Mouse (Mus musculus) kidney, embryonic 16.5 days (tissue): ENCODE measurements around the gene Camsap3. TPM values are rescaled to one million over a fixed set of nuclear protein-coding genes. Genes with fewer than 3 reads are reported as not detected.
A peak's percentile ranks its signal among the peaks of the same experiment; 100 is the strongest.
"Not testable (repeated sequence)": the region's sequence is repeated elsewhere in the genome, so short reads cannot be mapped to it uniquely, and the experiment has no call there.

ENCODE experiments used
- ATAC-seq: fragments of 200-750 bp; cut with Nextera tagmentation; 2 replicates; pipeline ENCODE4 v1.8.0; 2017; ENCODE audit warnings: moderate TSS enrichment; ENCODE audit not compliant: low FRiP score, low TSS enrichment
- H3K27ac ChIP-seq: fragments of 300-500 bp; sonication (generic); 2 replicates; pipeline ENCODE4 v1.5.1; 2014; ENCODE audit warnings: low read length
- H3K27me3 ChIP-seq: fragments of 300-500 bp; sonication (generic); 2 replicates; pipeline ENCODE4 v1.6.1; 2014; ENCODE audit warnings: low read length, control low read depth, mixed read lengths; ENCODE audit not compliant: insufficient read depth
- H3K36me3 ChIP-seq: fragments of 300-500 bp; sonication (generic); 2 replicates; pipeline ENCODE4 v1.6.1; 2014; ENCODE audit warnings: low read length, control low read depth, mixed read lengths; ENCODE audit not compliant: insufficient read depth
- H3K4me1 ChIP-seq: fragments of 300-500 bp; sonication (generic); 2 replicates; pipeline ENCODE4 v1.6.1; 2014; ENCODE audit warnings: low read length, control low read depth, mixed read lengths; ENCODE audit not compliant: insufficient read depth
- H3K4me2 ChIP-seq: fragments of 300-500 bp; sonication (generic); replicated peaks from 2 replicates; pipeline ENCODE4 v1.6.1; 2014; ENCODE audit warnings: low read depth, low read length
- H3K4me3 ChIP-seq: fragments of 300-500 bp; sonication (generic); 2 replicates; pipeline ENCODE4 v1.5.1; 2014; ENCODE audit warnings: mild to moderate bottlenecking, low read length
- H3K9ac ChIP-seq: fragments of 300-500 bp; sonication (generic); replicated peaks from 2 replicates; pipeline ENCODE4 v1.6.1; 2014; ENCODE audit warnings: low read length
- H3K9me3 ChIP-seq: fragments of 300-500 bp; sonication (generic); 2 replicates; pipeline ENCODE4 v1.6.1; 2016; ENCODE audit warnings: low read length, control low read depth
- WGBS: fragments of 180-500 bp; shearing (Covaris S2); extraction: QIAGEN DNeasy Blood & Tissue Kit; methylation state at CpG from one replicate; pipeline ENCODE4 v1.1.7; 2014; 5-methylcytosine and 5-hydroxymethylcytosine counted together
- polyA plus RNA-seq: library from polyadenylated mRNA; unstranded; fragments of >200 nt; fragmentation: Nextera tagmentation; extraction: Ambion mirVana; gene quantifications from 2 replicates; pipeline ENCODE4 v1.2.1, GENCODE M21; 2015

The Camsap3 gene
- polyA plus RNA-seq, 1 experiment from 2014 or later, result 13.7 TPM

DNA sequence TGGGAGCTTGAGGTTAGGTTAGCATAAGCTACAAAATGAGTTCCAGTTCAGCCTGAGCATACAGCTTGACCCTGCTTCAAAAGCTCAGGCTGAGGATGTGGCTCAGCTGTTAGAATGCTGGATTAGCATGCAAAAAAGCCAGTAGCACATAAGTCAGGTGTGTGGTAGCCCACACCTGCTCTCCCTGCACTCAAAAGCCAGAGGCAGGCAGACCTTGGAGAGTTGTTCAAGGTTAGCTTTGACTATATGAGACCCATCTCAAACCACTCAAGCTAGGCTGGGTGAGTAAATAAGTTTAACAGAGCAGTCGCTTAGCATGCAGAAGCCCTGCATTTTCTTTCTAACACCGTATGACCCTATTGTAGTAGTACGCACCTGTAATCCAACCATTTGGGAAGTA is 12.5 kb upstream of the Camsap3 start:
- Histone ChIP-seq H3K9ac (no peak overlapping the region), H3K4me3 (no peak overlapping the region), H3K4me1 (no peaks in the 10 kb centered on the region), H3K36me3 (no peaks in the 10 kb centered on the region), H3K27ac (no peak overlapping the region), H3K27me3 (no peaks in the 10 kb centered on the region), H3K4me2 (no peak overlapping the region), H3K9me3 (no peaks in the 10 kb centered on the region)
- 97% methylated on average over 3 of the region's 3 CpGs for WGBS
- ATAC-seq, result no peak

- Histone ChIP-seq H3K36me3 (no peaks in the 10 kb centered on the region), H3K9ac (no peak overlapping the region), H3K4me3 (no peak overlapping the region), H3K4me1 (no peaks in the 10 kb centered on the region), H3K27me3 (no peaks in the 10 kb centered on the region), H3K4me2 (no peak overlapping the region), H3K27ac (no peak overlapping the region), H3K9me3 (no peaks in the 10 kb centered on the region)
- 68% methylated on average over 15 of the region's 15 CpGs for WGBS
- ATAC-seq, result no peak
These were observed 10.7 kb upstream of the Camsap3 start for GRCm38 (mm10) chr8:3576211-3576960.

DNA sequence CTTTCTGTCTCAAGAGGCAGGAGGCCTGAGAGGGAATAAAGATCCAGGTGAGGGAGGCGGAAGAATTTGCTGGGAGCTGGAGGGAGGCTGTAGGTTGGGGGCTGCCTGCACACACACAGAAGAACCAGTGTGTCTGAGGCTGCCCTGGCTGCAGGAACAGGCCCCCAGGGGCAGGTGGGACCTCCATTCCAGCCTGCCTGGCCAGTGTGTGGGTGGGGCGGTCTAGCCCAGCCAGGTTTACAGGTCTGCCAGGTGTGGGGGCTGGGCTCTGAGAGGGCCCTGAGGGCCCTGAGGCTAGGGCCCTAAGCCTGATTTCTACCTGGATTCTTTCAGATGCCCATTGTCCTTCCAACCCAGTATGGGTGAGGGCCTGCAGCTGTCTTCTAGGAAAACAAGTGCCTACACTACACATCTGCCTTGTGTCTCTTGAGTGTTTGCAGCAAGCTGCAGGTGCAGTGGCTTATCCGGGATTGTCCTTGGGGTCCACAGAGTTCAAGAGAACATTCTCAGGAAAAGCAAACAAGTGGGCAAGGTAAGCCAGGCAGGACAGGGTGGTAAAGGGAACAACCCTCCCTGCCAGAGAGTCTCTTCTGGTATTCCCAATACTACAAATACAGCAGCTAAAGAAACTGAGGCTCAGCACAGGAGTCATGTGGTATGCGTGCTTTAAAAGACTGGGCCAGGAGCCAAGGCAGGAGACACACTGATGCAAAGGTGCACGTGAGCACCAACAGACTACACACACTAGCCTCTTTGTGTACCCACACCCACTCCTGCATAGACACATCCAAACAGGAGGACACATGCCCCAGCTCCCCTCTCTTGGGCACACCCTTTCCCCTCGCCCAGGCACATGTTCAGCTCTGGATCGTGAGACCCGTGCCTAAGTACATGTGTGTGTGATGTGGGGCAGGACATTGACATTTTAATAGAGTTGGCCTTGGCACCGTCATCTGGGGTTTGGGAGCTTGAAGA is 7.4 kb upstream of the Camsap3 start:
- no peaks in the 10 kb centered on the region for H3K9me3 ChIP-seq
- H3K27me3 ChIP-seq, result no peaks in the 10 kb centered on the region
- peak; percentile 72 for ATAC-seq
- H3K36me3 ChIP-seq, result no peaks in the 10 kb centered on the region
- no peak overlapping the region for H3K4me2 ChIP-seq
- no peak overlapping the region for H3K9ac ChIP-seq
- no peaks in the 10 kb centered on the region for H3K4me1 ChIP-seq
- WGBS, result 73% methylated on average over 9 of the region's 9 CpGs
- H3K27ac ChIP-seq, result no peak overlapping the region
- no peak overlapping the region for H3K4me3 ChIP-seq

GRCm38 (mm10) chr8:3581961-3582360 is 5.1 kb upstream of the Camsap3 start:
- WGBS, result 93% methylated on average over 1 of the region's 3 CpGs
- H3K4me2 ChIP-seq, H3K9me3 ChIP-seq, H3K9ac ChIP-seq, ATAC-seq, H3K27ac ChIP-seq, H3K27me3 ChIP-seq, H3K4me3 ChIP-seq, H3K36me3 ChIP-seq, H3K4me1 ChIP-seq: not testable (repeated sequence)

DNA sequence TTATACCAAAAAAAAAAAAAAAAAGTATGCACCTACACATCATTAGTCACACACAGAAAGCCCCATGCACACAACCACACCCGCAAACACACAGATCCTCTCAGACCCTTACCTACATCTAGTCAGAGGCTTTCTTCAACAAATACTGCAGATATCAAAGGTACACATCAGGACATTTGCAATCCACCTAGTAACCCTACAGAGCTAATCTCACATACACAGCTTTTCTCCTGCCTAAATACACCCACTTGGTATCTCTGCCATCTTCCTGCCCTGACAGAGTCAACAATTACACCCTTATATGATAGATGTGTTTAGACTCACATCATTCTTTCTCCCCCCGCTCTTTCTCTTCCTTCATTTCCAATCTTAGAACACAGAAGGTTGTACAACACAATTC is 641 bp upstream of the Camsap3 start:
- Histone ChIP-seq H3K4me1 (no peaks in the 10 kb centered on the region), H3K9me3 (no peaks in the 10 kb centered on the region), H3K9ac (no peak overlapping the region), H3K36me3 (no peaks in the 10 kb centered on the region), H3K27me3 (peaks cover 9% of the 10 kb centered on the region), H3K4me3 (no peak overlapping the region), H3K27ac (no peak overlapping the region), H3K4me2 (no peak overlapping the region)
- no peak for ATAC-seq
- 97% methylated on average over 2 of the region's 2 CpGs for WGBS

GRCm38 (mm10) chr8:3587391-3588257 is 531 bp downstream of the Camsap3 start:
- peak overlapping the region; percentile 86 for H3K4me2 ChIP-seq
- H3K27me3 ChIP-seq, result peaks cover 9% of the 10 kb centered on the region
- H3K4me3 ChIP-seq, result peak overlapping the region; percentile 83
- H3K9me3 ChIP-seq, result no peaks in the 10 kb centered on the region
- no peaks in the 10 kb centered on the region for H3K36me3 ChIP-seq
- peak; percentile 82 for ATAC-seq
- under 1% methylated on average over 74 of the region's 77 CpGs for WGBS
- H3K27ac ChIP-seq, result peak overlapping the region; percentile 83
- H3K9ac ChIP-seq, result peak overlapping the region; percentile 84
- no peaks in the 10 kb centered on the region for H3K4me1 ChIP-seq

- Histone ChIP-seq H3K4me1 (no peaks in the 10 kb centered on the region), H3K4me3 (peak overlapping the region; percentile 83), H3K27ac (peak overlapping the region; percentile 83), H3K27me3 (peaks cover 9% of the 10 kb centered on the region), H3K9ac (peak overlapping the region; percentile 84), H3K9me3 (no peaks in the 10 kb centered on the region), H3K36me3 (no peaks in the 10 kb centered on the region), H3K4me2 (peak overlapping the region; percentile 86)
- peak; percentile 64 for ATAC-seq
- WGBS, result 8% methylated on average over 11 of the region's 11 CpGs
These were observed 1.2 kb downstream of the Camsap3 start for GRCm38 (mm10) chr8:3588258-3588633.

DNA sequence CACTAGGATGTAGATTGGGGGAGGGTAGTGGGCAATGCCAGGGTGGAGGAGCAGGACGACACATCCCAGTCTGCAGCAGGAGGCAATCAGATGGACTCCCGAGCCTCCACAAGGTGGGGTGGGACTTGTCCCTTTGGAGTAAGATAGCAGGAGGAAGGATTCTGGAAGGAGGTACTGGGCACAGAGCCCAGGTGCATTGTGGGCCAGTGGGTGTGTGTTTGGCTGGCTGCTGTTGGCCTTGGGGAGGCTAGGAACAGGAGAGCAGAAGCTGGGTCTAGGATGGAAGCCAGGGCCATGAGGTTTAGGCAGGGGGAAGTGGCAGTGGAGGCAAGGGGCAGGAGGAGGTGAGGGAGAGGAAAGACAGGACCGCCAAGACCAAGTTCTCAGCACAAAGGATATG is 6.4 kb downstream of the Camsap3 start:
- no peak for ATAC-seq

DNA sequence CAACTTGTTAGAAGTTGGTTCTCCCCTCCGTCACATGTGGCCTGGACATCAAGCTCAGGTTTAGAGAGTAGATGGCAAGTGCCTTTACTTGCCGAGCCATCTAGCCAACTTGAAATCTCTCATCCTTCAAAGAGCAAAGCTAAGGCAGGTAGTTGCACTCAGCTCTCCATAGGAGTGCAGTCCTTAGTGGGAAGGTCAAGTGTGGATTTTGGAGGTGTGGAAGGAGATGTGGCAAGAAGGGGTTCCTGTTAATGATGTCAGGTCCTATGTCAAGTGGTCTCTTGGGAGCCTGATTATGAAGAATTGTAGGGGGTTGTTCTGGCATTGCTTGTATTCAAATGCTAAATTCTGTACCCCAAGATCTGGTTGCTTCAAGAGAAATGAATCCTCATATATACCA is 7.4 kb downstream of the Camsap3 start:
- WGBS, result 79% methylated on average over 2 of the region's 2 CpGs

More for the DNA sequence above, 6.4 kb downstream of the Camsap3 start:
- no peak overlapping the region for H3K27ac ChIP-seq
- H3K36me3 ChIP-seq, result peaks cover 6% of the 10 kb centered on the region; the same call in 1 of the 2 replicates
- no peaks in the 10 kb centered on the region for H3K27me3 ChIP-seq
- H3K4me2 ChIP-seq, result no peak overlapping the region
- no peak overlapping the region for H3K4me3 ChIP-seq
- no peak overlapping the region for H3K9ac ChIP-seq
- H3K4me1 ChIP-seq, result 0 out of 2 replicates have a peak, but pooled peaks cover 4% of the 10 kb centered on the region
- WGBS, result 72% methylated on average over 3 of the region's 3 CpGs
- no peaks in the 10 kb centered on the region for H3K9me3 ChIP-seq

More for the DNA sequence above, 7.4 kb downstream of the Camsap3 start:
- Histone ChIP-seq H3K4me1 (0 out of 2 replicates have a peak, but pooled peaks cover 4% of the 10 kb centered on the region), H3K9ac (no peak overlapping the region), H3K4me3 (no peak overlapping the region), H3K4me2 (no peak overlapping the region), H3K36me3 (peaks cover 9% of the 10 kb centered on the region; the same call in 1 of the 2 replicates), H3K9me3 (no peaks in the 10 kb centered on the region), H3K27me3 (no peaks in the 10 kb centered on the region), H3K27ac (no peak overlapping the region)
- no peak for ATAC-seq
